Mouse (Mus musculus) olfactory bulb, adult 2 months (tissue): ENCODE measurements at regions not wholly inside any gene's neighbourhood (a gene's known extent, or its start where the extent isn't known, plus 50 kb on each side); places are given as distances from the start of the nearest gene placed in this dataset.

ENCODE experiments used
- H3K27ac ChIP-seq: fragments of 200-500 bp; 2 replicates; pipeline ENCODE4 v1.5.1; 2012; ENCODE audit warnings: low read depth, low read length; ENCODE audit not compliant: insufficient read depth
- H3K4me1 ChIP-seq: fragments of 200-500 bp; 2 replicates; pipeline ENCODE4 v1.6.1; 2012; ENCODE audit warnings: low read length; ENCODE audit not compliant: control insufficient read depth, insufficient read depth
- H3K4me3 ChIP-seq: fragments of 200-500 bp; 2 replicates; pipeline ENCODE4 v1.5.1; 2012; ENCODE audit warnings: mild to moderate bottlenecking, low read depth, low read length, moderate library complexity; ENCODE audit not compliant: insufficient read depth
- CTCF ChIP-seq: fragments of 200-500 bp; IDR thresholded peaks from 2 replicates; pipeline ENCODE4 v1.5.1; 2012; ENCODE audit warnings: low read depth, mild to moderate bottlenecking, low read length, moderate library complexity; ENCODE audit not compliant: insufficient read depth
- POLR2A ChIP-seq: fragments of 200-500 bp; IDR thresholded peaks from 2 replicates; pipeline ENCODE4 v1.6.1; 2012; ENCODE audit warnings: mild to moderate bottlenecking, low read depth, low read length, moderate library complexity; ENCODE audit not compliant: insufficient read depth
- WGBS: fragments of 180-500 bp; shearing (Covaris S2); methylation state at CpG from one replicate; pipeline ENCODE4 v1.1.7; 2018; 5-methylcytosine and 5-hydroxymethylcytosine counted together

- Histone ChIP-seq H3K4me1 (peaks cover 3% of the 10 kb centered on the region; the same call in 1 of the 2 replicates), H3K27ac (no peak overlapping the region), H3K4me3 (no peak overlapping the region)
- WGBS, result 81% methylated on average over 11 of the region's 11 CpGs
- TF ChIP-seq POLR2A (no peak), CTCF (no peak)
Observed at GRCm38 (mm10) chr8:26594369-26594920, 382.7 kb upstream of the Zfp703 start.

- 49% methylated on average over 13 of the region's 13 CpGs for WGBS
- TF ChIP-seq CTCF, result no peak
- no peak for TF ChIP-seq POLR2A
- H3K4me1 ChIP-seq, result peaks cover 3% of the 10 kb centered on the region; the same call in 1 of the 2 replicates
- H3K27ac ChIP-seq, result no peak overlapping the region
- H3K4me3 ChIP-seq, result no peak overlapping the region
Observed at GRCm38 (mm10) chr8:26595431-26596018, 381.6 kb upstream of the Zfp703 start.

GRCm38 (mm10) chr8:26596665-26597362 lies 380.3 kb upstream of the Zfp703 start:
- Histone ChIP-seq H3K4me1 (peaks cover 3% of the 10 kb centered on the region; the same call in 1 of the 2 replicates), H3K4me3 (no peak overlapping the region), H3K27ac (no peak overlapping the region)
- 62% methylated on average over 7 of the region's 7 CpGs for WGBS
- no peak for TF ChIP-seq CTCF

DNA sequence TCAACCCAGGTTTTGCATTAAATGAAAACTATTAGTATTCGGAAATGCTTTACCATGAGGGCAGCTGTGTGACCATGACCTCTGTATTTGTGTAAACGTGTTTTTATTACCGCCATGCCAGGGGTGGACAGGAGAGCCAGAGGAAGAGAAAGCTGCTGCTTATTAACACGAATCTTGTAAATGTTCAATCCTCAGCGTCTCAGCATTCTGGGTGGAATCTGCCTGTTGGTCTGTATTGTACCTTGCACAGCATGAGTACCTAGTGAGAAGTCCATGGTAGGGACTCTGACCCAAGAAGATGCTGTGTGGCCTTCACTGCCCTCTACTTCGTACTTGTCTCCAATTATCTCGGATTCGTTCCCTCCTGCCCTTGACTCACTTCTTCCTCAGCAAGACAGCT lies 378.6 kb upstream of the Zfp703 start:
- TF ChIP-seq CTCF (no peak), POLR2A (no peak)
- WGBS, result 95% methylated on average over 8 of the region's 8 CpGs
- Histone ChIP-seq H3K4me1 (peaks cover 3% of the 10 kb centered on the region; the same call in 1 of the 2 replicates), H3K4me3 (no peak overlapping the region), H3K27ac (no peak overlapping the region)

DNA sequence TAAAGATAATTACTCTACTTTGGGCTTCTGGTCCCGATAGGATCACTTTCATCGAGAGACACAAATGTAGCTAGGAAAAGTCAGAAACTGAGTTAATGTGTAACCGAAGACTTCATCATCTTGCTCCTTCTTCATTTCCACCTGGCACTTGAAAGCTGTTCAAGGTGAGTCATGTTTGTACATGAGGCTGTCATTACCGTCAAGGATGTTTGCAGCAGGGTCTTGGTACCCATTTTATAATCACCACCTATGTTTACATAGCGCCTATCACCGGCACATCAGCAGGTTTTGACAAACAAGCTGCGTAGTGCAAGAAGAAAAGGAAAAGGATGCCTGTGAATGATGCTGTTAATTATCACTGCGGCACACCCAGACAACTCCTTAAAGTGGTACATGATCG lies 377.0 kb upstream of the Zfp703 start:
- WGBS, result 94% methylated on average over 9 of the region's 9 CpGs
- TF ChIP-seq POLR2A (no peak), CTCF (no peak)
- Histone ChIP-seq H3K4me3 (no peak overlapping the region), H3K4me1 (peaks cover 3% of the 10 kb centered on the region; the same call in 1 of the 2 replicates), H3K27ac (no peak overlapping the region)

- no peak for TF ChIP-seq CTCF
- TF ChIP-seq POLR2A, result no peak
- no peak overlapping the region for H3K27ac ChIP-seq
- no peak overlapping the region for H3K4me3 ChIP-seq
- WGBS, result 79% methylated on average over 1 of the region's 1 CpGs
- H3K4me1 ChIP-seq, result no peaks in the 10 kb centered on the region
Observed at GRCm38 (mm10) chr8:26608001-26608400, 369.1 kb upstream of the Zfp703 start.

DNA sequence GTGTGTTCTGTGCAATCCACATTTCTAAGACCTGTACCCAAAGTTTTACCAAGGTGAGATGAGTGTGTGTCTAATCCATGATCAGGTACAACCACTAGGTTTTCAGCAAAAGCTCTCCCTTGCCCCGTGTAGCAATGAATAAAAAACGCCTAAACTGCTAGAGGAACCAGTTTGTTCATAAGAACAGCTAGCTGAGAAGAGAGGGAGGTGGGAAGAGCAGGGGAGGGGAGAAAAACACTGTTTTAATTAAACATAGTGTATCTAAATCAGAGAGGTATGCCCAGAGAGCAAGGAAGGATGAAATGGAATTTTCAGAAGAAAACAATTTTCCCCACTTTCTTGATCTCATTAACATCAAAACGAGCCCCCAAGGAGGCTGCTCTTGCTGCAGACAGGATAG lies 368.5 kb upstream of the Zfp703 start:
- 66% methylated on average over 3 of the region's 3 CpGs for WGBS
- H3K27ac ChIP-seq, result no peak overlapping the region
- no peak for TF ChIP-seq POLR2A
- TF ChIP-seq CTCF, result no peak
- no peak overlapping the region for H3K4me3 ChIP-seq
- H3K4me1 ChIP-seq, result no peaks in the 10 kb centered on the region

DNA sequence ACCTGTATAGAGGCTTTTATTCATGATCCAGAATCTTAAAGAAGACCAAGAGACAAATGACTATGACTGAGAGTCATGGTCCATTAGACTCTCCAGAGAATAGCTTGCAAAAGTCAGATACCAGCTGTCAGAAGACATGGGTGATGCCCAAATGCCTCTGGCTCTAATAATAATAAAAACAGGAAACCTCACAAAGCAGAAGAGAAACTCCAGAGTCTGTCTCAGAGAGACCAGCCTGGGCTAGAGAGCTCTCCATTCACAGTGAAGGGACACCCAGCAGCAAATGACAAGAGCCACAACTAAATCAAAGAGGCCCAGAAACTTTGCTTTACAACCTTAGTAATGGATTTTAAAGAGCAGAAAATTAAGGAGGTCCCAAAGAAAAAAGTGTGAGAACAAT lies 365.0 kb upstream of the Zfp703 start:
- TF ChIP-seq POLR2A (no peak), CTCF (no peak)
- Histone ChIP-seq H3K4me1 (no peaks in the 10 kb centered on the region), H3K4me3 (no peak overlapping the region), H3K27ac (no peak overlapping the region)

GRCm38 (mm10) chr8:26622311-26623052 lies 354.6 kb upstream of the Zfp703 start:
- 52% methylated on average over 12 of the region's 12 CpGs for WGBS
- H3K27ac ChIP-seq, result no peak overlapping the region
- peaks cover 6% of the 10 kb centered on the region; the same call in 1 of the 2 replicates for H3K4me1 ChIP-seq
- no peak for TF ChIP-seq POLR2A
- no peak for TF ChIP-seq CTCF
- H3K4me3 ChIP-seq, result no peak overlapping the region
